Mouse (Mus musculus) lung, adult 18-20 months (tissue): ENCODE data around the gene Gm11939.
"Not testable (repeated sequence)": the region's sequence is repeated elsewhere in the genome, so short reads cannot be mapped to it uniquely, and the experiment has no call there.

ENCODE experiments used
- DNase-seq, 2 experiments: peaks; one replicate each; pipeline ENCODE4 v3.0.0; 2022; ENCODE audit warnings: mixed read lengths in 2 of 2

The Gm11939 gene

DNA sequence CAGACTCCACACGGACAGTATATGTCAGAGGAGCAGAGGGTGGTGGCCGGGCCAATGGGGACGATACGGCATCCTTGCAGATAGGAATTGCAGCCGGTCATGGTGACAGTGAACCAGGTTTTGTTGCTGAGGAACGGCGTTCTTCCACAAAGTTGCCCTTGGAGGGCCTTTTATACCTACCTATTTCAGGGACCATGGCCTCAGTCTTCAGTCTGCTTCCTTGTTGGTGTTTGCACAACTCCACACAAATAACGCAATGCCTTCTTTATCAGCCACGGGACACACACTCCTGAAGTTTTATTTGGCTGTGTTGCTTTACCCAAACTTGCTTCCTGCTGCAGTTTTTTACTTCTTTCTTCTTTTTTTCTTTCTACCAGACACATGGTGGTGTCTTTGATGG lies at the start of gene Gm11939:
Gm11939 (minus strand) TSS at position 101 of the 400 bp plus-strand sequence.
- DNase-seq: no peak

GRCm38 (mm10) chr11:99603208-99603607 lies 43.9 kb upstream of the Gm11939 start, which contains the start of gene Gm11938:
Gene Gm11938, minus strand, starts transcription at chr11:99603308.
- not testable (repeated sequence) for DNase-seq

DNA sequence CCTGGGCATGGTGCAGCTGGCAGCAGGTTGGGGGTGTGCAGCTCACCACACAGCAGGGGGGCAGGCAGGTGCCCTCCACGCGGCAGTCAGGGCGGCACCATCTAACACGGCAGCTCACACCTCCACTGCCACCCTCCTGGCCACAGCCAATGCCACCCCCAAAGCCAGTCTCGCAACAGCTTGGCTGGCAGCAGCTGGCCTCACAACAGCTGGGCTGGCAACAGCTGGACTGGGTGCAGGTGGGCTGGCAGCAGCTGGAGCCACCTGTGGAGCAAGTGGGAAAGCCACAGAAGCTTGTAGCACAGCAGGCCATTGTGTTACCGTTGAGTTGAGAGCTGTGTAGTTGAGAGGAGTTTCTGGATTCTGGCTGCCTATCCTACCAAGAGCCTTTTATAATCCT lies 38.5 kb upstream of the Gm11939 start, which contains the start of gene Krtap9-3:
Krtap9-3 (minus strand) TSS at position 364 of the 400 bp plus-strand sequence.
- DNase-seq: not testable (repeated sequence)

- no peak for DNase-seq
Measured at GRCm38 (mm10) chr11:99590981-99591380, 31.7 kb upstream of the Gm11939 start, which contains the start of gene Krtap1-3. Gene Krtap1-3, minus strand, starts transcription at chr11:99591339.

GRCm38 (mm10) chr11:99585096-99585495 lies 25.8 kb upstream of the Gm11939 start:
- no peak for DNase-seq

DNA sequence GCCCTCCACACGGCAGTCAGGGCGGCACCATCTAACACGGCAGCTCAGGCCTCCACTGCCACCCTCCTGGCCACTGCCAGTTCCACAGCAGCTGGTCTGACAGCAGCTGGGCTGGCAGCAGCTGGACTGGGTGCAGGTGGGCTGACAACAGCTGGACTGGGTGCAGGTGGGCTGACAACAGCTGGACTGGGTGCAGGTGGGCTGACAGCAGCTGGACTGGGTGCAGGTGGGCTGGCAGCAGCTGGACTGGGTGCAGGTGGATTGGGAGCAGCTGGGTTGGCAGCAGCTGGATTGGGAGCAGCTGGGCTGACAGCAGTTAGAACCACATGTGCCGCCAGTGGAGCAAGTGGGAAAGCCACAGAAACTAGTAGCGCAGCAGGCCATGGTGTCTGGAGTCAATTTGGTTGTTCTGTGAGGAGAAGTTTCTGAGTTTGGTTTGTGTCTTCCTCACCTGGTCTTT lies 24.0 kb upstream of the Gm11939 start, which contains the start of gene Krtap1-4:
Krtap1-4 (minus strand) TSS at position 410 of the 460 bp plus-strand sequence.
- no peak for DNase-seq

DNA sequence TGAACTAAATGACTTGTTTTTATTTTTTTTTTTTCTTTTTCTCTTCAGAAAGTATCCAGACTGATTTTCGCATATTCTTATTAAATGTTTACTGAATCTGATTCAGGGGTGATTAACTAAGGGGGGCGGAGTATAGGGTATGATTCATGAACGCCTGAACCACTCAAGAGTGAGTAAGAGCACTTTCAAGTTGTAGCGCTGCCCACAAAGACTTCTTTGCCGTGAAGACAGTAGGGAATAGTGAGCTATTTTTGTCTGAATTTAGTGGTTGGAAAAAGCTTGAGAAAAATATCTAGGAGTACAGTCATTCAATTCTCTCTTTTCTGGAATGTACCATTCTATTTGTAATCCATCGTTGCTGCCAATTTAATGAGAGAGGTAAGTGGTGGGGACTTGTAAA lies 22.3 kb upstream of the Gm11939 start:
- peak in 1 of 2 experiments; percentile 17 for DNase-seq

- no peak for DNase-seq
Measured at GRCm38 (mm10) chr11:99581051-99581450, 21.8 kb upstream of the Gm11939 start.

DNA sequence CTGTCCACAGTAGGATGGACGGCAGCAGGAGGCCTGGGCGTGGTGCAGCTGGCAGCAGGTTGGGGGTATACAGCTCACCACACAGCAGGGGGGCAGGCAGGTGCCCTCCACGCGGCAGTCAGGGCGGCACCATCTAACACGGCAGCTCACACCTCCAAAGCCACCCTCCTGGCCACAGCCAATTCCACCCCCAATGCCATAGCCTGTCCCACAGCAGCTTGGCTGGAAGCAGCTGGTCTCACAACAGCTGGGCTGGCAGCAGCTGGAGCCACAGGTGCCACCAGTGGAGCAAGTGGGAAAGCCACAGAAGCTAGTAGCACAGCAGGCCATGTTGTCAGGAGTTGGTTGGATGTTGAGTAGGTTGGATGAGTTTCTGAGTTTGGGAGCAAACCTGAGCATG lies 21.4 kb upstream of the Gm11939 start, which contains the start of gene Krtap1-5:
Krtap1-5 (minus strand) TSS at position 381 of the 400 bp plus-strand sequence.
- DNase-seq: no peak

DNA sequence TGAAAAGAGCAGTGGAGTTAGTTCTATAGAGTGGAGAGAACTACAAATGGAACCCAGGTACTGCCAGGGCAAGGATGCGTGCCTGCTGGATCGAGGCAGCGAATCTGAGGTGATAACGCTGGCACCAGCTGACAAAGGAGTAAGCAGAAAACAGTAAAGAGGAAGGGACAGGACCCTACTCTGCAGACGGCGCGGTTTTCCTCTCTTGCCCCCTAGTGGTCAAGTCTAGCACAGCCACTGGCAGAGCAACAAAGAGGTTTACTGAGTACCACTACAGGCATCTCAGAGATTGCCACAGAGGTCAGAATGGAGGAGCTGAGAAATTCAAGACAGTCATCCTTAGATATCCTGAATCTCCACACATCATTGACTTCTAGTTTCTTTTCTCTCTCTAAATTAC lies 14.8 kb upstream of the Gm11939 start:
- DNase-seq: peak; percentile 72 to 76

DNA sequence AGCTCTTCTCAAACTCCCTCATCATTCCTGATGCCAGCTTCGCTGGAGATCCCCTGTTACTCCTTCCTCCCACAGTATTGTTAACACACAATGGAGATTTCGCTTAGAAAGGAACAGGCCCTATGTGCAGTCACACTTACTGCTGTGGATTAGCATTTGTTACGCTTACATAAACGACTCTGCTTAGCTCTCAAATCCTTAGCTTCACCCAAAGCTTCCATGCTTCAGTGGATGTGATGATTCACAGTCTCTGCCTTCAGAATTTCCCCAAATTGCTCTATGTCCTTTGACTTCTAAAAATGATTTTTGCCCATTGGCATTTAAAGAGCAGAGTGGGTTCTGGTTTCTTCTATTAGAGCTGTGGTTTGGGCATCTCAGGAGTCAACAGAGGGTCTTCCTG lies 13.9 kb upstream of the Gm11939 start:
- DNase-seq: no peak

GRCm38 (mm10) chr11:99566530-99566929 lies 7.3 kb upstream of the Gm11939 start, which contains the start of gene Krtap3-1:
Gene Krtap3-1, minus strand, starts transcription at chr11:99566630.
- DNase-seq: no peak

DNA sequence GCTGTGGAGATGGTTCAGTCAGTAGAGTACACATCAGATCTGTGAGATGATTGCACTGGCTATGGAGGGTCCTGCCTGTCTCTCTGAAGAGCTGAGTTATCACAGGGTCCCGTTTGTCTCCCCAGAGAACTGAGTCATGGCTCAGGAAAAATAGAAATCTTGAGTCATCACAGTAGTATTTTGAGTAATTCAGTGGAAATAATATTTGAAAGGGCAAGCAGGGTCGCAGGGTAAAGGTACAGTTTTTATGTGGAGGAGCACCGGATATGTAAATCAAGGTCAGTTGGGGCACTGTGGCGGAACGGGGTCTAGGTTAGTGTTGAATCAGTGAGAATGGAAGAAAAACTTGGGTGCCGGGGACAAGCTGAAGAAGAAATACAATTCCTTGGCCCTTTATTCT lies 3.3 kb upstream of the Gm11939 start:
- no peak for DNase-seq

DNA sequence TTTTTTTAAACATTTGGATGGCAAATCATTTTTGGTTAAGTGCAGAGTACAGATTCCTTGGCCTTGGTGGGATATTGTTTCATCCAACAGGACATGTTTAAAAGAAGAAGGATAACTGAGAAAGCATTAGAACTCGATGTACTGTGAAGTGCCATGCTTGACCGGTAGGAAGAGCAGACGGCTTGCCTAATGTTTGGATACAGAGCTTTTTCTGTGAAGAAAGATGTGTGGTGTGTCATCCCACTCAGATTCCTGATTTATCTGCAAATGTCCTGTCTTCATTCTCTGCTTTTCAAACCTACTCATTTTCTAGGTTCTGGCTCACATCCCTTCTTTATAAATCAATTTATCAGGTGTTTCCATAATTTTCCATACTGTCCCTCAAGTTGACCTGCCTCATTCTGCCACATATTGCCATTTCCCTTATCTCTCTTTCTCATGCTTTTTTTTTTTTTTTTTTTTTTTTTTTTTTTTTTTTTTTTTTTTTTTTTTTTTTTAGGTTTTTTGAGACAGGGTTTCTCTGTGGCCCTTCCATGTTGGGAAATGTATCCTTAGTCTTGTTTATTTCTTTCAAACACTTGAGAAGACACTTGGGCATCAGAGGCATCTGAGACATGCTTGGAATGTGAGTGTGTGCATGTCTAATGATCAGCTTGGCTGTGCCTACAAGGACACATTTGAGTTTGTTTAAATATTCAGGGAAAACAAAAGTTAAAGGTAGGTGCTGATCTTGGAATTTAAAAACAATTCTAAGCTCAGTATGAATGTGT lies 1.1 kb downstream of the Gm11939 start:
- no peak for DNase-seq

DNA sequence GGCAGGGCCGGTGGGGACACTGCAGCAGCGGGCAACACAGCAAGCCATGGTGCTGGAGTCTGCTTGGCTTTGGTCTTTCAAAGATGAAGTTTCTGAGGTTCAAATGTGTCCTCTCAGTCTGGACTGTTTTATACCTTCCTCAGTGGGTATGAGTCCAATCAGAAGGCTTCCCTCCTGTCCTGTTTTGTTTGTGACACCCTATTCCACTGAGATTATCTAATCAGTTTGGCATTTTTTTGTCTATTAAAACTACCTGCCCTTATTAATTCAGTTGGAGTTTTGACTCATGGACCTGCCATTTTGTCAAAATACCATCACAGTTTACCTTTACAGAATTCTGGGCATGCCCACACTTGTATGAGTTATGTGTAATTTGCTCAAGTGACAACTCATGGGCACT lies 2.5 kb downstream of the Gm11939 start, which contains the start of gene Krtap3-2:
Krtap3-2 (minus strand) TSS at position 101 of the 400 bp plus-strand sequence.
- no peak for DNase-seq

DNA sequence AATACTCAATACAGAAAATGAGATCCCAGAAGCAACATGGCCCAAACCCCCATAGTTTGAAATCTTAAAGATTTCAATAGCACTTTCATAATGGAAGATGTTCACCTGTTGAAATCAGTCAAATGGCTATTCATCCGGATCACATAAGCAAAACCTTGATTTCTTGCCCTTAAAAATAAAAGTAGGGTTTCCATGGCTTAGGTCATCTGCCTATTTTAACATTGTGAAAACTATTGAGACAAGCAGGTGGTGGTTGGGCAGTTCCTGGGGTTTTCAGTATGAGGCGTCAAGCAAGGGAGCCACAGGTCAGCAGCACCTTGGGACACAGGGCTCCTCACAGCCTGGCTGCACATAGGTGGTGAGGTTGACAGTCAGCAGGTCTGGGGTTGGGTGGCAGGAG lies 3.1 kb downstream of the Gm11939 start:
- DNase-seq: no peak

GRCm38 (mm10) chr11:99550765-99551164 lies 8.5 kb downstream of the Gm11939 start, which contains the start of gene Krtap3-3:
Gene Krtap3-3, minus strand, starts transcription at chr11:99550865.
- no peak for DNase-seq

DNA sequence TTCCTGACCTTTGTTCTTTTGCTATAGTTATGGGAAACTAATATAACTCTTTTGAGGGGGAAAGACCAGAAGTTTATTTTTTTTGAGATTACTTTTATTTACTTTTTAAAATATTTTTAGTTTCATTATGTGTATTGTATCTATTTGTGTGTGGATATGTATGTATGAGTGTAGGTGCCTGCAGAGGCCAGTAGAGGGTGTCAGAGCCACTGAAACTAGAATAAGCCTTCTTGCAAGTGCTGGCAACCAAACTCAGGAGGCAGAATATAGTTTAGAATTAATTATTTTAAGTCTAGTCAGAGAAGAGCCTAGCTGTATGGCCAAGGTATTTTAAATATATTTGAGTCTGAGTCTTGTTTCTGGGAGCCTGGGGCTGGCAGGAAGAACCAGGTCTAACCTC lies 11.4 kb downstream of the Gm11939 start:
- no peak for DNase-seq

DNA sequence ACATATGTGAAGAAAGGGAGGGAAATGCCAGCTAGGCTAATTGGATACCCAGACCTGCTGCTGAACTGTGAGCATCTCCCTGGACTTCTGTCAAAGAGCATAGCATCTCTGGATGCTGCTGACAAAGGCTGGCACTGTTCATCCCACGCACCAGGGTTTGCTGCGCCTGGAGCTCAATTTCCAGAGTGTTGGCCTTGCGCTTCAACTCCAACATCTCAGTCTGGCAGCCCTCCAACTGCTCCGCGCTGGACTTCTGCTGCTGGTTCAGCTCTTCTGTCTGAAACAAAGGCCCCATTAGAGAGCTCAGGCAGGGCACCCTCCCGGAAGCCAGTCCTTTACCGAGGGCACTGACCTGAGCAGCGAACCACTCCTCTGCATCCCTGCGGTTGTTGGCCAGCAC lies 19.5 kb downstream of the Gm11939 start:
- DNase-seq: no peak

GRCm38 (mm10) chr11:99521288-99521860 lies 37.9 kb downstream of the Gm11939 start, which contains the start of gene Krt39:
Gene Krt39, minus strand, starts transcription at chr11:99521338.
- DNase-seq: no peak

- peak; percentile 51 to 71 for DNase-seq
Measured at GRCm38 (mm10) chr11:99514098-99514497, 45.2 kb downstream of the Gm11939 start.
